Mouse (Mus musculus) heart, adult 18-20 months (tissue): Measurements from ENCODE around the gene Trim38. TPM values are rescaled to one million over a fixed set of nuclear protein-coding genes. Genes with fewer than 3 reads are reported as not detected.
A peak's percentile ranks its signal among the peaks of the same experiment; 100 is the strongest.
"Not testable (repeated sequence)": the region's sequence is repeated elsewhere in the genome, so short reads cannot be mapped to it uniquely, and the experiment has no call there.

ENCODE experiments used
- DNase-seq, 2 experiments: peaks; one replicate each; pipeline ENCODE4 v3.0.0; 2021 to 2022; ENCODE audit warnings: mixed read lengths in 1 of 2
- long read RNA-seq, 2 experiments: library from polyadenylated mRNA; stranded (forward); transcript quantifications; one replicate each; pipeline ENCODE4 v2.0.0; 2021
- total RNA-seq, 2 experiments: library from RNA; stranded (reverse); gene quantifications; 2 replicates each; pipeline ENCODE4 v1.2.3; 2021

The Trim38 gene
- total RNA-seq, result under 1 TPM in 1 of 2 experiments, not detected in 1; 0.21 TPM
- long read RNA-seq, experiment 1, result 0 reads
- long read RNA-seq, experiment 2, result 0 reads

- not testable (repeated sequence) for DNase-seq
Measured at GRCm38 (mm10) chr13:23769613-23770012, at the start of gene Trim38. Gene Trim38 (plus strand): TSS chr13:23769913.

GRCm38 (mm10) chr13:23724239-23724638 is 45.5 kb upstream of the Trim38 start:
- no peak for DNase-seq

DNA sequence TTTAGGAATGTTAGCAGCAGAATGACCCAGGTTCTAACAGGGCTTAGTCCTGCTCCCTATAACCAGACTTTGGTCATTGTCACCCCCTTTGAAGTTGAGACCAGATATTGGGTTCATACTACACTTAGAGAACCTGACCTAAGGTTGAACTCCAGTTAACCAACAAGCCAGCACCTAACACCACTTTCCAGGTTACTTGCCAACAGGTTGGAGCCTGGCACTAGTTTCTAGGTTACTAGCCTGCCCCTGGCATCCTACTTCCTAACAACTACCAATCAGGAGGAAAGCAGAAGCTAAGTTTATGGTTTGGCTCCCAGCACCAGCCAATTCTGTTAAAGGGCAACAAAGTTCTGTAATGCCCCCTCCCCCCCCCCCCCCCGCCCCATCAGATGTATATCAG is 44.5 kb upstream of the Trim38 start:
- DNase-seq, result no peak

- no peak for DNase-seq
Measured at GRCm38 (mm10) chr13:23728472-23729191, 41.1 kb upstream of the Trim38 start.

DNA sequence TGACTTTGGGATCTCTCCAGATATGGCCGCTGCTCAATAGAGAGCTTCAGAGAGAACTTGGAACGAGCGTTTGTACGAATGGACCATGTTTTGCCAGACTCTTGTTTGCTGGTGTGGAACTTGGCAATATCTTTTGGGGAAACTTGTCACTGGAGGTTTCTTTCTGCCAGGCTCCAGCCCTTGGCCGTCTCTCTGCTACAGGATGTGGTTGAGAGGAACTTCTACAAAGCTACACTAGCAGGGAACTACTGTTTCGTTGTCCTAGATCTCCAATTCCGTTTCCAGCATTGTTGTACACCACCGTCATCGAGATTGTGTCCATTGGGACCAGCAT is 40.6 kb upstream of the Trim38 start:
- DNase-seq, result peak; percentile 54 to 76

DNA sequence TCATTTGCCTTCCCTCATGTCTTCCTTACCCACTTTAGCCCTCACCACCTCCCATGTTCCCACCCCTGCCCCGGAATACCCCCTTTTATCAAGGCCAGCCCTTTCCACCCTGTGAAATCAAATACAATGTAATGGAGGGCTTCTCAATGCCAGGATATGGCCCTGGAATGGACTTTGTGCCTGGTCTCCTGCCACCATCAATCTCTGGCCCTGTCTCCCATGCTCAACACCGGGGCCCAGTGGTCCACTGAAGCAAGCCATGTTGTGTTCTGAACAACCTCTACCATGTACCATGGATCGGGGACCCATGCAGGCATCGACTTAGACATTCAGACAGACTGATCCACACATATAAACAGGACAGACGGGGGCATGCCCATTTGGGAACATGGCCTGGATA is 40.0 kb upstream of the Trim38 start:
- no peak for DNase-seq

DNA sequence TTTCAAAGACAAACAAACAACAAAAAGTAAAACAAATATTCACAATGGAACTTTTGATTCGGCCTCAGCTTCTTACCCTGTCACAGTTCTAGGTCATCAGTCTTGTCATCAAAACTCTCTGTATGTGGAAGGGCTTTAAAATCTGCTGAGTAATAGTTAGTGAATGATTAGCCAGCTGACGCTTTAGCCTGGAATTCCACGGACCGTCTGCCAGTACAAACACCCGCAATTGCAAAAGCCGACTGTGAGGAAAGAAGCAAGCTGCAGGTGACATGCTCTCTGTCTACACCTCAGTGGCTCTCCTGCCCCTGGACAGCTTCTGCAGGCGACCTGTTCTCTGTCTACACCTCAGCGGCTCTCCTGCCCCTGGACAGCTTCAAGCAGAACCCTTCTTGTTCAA is 39.2 kb upstream of the Trim38 start:
- peak; percentile 61 to 63 for DNase-seq

DNA sequence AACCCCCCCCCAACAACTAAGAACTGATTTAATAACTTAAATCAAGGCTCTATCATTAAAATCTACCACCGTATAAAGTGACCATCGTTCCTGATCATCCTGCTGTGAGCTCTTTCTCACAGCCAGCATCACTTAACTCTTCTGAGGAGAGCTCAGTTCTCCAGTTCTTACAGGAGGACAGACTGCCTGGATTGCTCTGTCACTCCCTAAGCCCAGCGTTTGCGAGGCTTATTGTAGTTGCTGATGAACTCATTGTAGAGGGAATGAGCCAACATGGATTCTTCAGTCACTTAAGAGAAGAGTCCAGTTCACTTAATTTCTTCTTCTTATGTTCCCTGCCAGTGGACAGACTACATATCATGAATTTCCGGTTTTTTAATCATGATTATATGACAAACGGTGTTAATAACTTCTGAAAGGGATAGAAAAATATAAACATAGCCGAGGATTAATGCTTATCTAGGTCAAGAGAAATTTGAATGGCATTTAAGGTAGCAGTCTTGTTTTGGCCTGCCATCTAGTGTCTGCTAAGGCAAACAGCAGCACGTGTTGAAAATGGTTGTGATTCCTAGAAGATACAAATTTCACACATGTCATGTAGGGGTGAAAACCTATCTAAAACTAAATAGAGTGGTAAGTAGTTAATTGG is 37.4 kb upstream of the Trim38 start:
- peak; percentile 54 to 63 for DNase-seq

DNA sequence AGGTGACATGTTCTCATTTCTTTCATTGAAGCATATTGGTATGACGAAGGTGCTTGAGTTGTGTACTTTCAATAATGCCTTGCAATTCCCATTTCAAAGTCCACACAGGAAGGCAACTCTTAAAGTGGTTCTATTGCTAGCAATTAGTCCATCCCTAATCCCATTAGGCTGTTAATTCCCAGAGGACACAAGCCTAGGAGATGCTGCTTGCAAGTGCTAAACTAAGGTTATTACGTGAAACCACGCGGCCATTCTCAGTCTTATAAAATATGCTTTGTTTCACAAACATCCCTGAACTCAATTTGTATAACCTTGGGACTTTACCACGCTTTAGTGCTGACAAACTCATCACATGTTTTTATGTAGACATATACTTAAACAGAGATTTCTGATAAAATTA is 32.6 kb upstream of the Trim38 start:
- DNase-seq, result no peak

DNA sequence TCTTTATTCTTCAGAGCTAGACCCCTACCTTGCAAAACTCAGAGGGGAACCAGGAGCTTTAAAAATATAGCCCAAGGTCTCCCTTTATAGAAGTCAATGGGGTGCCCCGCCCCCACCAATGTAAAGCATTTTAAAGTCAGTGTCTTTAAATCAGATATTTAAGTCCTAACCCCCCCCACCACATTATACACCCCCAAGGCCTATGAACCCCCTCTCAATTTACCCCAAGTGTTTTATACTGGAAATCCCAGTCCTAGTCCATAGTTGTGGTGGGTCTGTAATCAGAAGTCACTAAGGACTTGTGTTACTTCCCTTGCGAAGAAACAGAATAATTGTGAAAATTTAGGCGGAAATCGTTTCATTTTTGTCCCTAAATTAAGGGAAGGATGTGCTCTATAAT is 31.7 kb upstream of the Trim38 start:
- no peak for DNase-seq

- peak; percentile 92 to 94 for DNase-seq
Measured at GRCm38 (mm10) chr13:23738677-23739068, 31.0 kb upstream of the Trim38 start, which contains the start of gene Hist1h1c. Gene Hist1h1c (plus strand): TSS chr13:23738808.

DNA sequence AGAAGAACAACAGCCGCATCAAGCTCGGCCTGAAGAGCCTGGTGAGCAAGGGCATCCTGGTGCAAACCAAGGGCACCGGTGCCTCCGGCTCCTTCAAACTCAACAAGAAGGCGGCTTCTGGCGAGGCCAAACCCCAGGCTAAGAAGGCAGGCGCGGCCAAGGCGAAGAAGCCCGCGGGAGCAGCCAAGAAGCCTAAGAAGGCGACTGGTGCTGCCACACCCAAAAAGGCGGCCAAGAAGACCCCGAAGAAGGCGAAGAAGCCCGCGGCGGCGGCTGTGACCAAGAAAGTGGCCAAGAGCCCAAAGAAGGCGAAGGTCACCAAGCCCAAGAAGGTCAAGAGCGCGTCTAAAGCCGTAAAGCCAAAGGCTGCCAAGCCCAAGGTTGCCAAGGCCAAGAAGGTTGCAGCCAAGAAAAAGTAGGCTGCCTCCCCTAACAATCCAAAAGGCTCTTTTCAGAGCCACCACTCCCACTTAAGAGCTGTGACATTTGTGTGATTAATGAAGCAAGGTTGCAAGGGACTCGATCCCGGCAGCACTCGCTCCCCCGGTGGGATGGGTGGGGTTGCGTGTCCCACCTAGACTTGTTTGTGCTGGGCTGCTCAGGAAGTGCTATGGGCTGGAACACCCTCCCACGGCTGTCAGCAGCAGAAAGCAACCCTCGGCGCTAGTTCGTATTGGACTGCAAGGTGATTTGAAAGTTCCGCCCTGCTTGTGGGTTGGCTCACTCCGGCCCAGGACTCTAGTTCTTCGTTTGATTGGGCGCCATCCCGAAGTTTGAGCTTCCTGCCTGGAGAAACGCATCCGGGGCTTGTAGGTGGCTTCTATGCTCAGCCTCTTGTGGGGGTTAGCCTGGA is 30.4 kb upstream of the Trim38 start:
- DNase-seq, result peak; percentile 94 to 99

DNA sequence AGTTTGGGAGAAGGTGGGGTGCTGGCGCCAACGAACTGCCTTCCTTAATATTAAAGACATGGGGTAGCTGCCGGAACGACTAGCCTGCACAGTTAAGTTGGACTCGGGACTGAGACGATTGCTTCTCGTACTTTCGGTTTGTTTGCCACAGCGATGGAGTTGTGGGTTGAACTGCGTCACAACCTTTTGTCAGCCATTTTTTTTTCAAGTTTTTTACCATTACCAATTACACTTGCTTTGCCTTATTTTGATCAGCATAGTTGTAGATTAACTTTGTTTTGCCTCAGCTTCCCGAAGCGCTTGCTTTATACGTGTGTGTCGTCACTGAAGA is 29.8 kb upstream of the Trim38 start:
- no peak for DNase-seq

- peak in 1 of 2 experiments; percentile 43 for DNase-seq
Measured at GRCm38 (mm10) chr13:23740256-23740840, 29.4 kb upstream of the Trim38 start.

DNA sequence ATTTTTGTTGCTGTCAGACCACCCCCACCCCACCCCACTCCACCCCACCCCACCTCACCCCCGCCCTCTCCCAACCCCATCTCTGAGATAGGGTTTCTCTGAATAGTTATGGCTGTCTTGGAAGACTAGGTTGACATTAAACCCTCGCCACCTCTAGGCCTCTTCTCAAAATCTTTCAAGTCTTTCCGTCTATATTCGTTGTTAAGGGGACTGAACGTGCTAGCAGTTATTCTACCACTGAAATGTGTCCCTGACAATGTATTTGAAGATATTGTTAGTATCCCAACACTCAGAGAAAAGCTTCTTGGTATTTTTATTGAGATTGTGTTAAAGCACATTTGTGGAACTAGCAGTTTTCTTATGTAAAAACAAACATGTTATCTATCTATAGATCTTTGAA is 28.8 kb upstream of the Trim38 start:
- DNase-seq, result no peak

GRCm38 (mm10) chr13:23742007-23742406 is 27.7 kb upstream of the Trim38 start:
- DNase-seq, result no peak

- no peak for DNase-seq
Measured at GRCm38 (mm10) chr13:23743215-23743614, 26.5 kb upstream of the Trim38 start.

DNA sequence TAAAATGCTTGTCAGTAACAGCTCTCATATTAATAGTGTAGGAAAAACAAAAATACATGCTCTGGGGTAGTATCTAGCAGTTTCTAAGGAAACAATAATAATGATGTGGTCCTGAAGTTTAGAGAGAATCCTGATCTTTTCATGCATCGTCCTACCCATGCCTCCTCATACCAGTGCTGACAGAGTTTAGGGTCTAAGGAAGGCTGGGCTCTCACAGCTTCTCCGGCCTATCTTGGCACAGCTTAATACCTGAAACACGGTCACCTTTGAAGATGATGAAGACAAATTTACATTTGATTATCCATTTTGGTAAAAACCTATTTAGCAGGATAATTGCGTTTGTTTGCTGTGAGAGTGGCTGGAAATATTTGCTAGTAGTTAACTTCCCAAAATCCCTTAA is 25.8 kb upstream of the Trim38 start:
- no peak for DNase-seq

DNA sequence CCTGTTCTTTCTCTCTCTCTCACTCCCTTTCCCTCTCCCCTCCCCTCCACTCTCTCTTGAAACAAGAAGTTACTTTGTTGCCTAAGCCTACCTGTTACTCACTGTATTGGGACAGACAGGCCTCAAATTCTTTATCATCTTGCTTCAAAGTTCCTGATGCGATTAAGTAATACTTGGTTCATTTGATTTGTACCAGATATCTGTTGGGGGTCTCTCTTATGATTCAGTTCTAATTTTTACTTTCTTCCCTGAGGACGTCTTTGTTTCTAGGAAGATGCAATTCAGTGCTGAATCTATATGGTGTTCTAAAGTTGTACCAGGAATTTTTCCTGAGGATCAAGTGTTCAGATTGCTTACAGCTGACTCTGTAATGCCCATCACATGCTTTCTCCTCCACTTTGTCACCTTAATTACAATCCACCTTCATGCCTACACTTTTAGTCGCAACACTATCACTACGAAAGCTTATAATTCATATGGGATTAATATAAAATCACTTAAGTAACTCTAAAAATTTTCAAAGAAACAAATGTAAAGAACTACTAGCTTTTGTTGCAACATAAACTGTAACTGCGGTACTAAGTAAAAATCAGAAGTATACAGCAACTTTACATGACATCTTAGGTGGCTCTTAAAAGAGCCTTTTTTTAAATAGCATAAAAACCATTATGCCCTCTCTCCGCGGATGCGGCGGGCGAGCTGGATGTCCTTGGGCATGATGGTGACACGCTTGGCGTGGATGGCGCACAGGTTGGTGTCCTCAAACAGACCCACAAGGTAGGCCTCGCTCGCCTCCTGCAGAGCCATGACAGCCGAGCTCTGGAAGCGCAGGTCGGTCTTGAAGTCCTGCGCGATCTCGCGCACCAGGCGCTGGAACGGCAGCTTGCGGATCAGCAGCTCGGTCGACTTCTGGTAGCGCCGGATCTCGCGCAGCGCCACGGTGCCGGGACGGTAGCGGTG is 25.0 kb upstream of the Trim38 start:
- DNase-seq, result no peak

DNA sequence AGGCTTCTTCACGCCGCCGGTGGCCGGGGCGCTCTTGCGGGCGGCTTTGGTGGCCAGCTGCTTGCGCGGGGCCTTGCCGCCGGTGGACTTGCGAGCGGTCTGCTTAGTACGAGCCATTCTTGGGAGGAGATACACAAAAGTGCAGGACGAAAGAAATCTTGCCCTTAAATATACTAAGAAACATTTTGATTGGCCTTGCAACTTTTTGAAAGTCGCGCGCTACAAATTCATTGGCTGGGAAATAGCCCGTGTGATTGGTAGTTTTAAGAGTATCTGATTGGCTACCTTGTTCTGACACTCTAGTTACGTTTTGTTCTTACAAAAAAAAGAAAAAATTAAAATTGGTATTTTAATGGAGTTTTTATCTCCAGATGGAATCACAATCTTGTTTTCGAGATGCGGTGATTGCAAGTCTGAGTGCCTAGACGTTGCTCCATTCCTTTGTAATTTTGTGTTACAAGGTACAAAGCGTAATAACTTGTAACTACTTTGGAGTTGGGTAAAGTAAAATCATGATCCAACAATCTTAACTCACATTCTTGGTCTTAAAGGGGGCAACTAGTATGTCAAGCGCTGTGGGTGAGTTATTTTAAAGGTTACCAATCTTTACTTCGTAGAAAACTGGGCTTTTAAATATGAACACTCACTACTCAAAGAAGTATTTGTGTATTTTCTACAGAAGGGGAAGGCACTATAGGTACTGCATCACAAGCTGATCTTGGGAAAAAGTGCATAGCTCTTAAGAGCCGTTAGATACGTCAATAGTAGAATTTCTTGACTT is 24.1 kb upstream of the Trim38 start, which contains the start of gene Hist1h3c:
TSS of gene Hist1h3c (minus strand) at position 222 of the 781 bp plus-strand sequence.
- peak; percentile 82 to 95 for DNase-seq
